Mouse (Mus musculus) MEL (cell line): ENCODE data around the gene Itfg1.

Experiments used
- CTCF ChIP-seq, 3 experiments: IDR thresholded peaks in 2 of 3; conservative IDR thresholded peaks in 1 of 3; 2 replicates each; pipeline ENCODE4 v1.5.1; 2011 to 2012; ENCODE audit warnings: low read length in 3 of 3, low read depth in 2 of 3, mild to moderate bottlenecking in 2 of 3, improper control_type of control experiment in 1 of 3, inconsistent platforms in 1 of 3, mixed read lengths in 1 of 3, moderate library complexity in 1 of 3; ENCODE audit not compliant: control insufficient read depth in 1 of 3, insufficient read depth in 1 of 3, poor library complexity in 1 of 3, severe bottlenecking in 1 of 3
- ELF1 ChIP-seq: IDR thresholded peaks from 2 replicates; pipeline ENCODE4 v1.6.1; 2014; ENCODE audit warnings: low read depth, mild to moderate bottlenecking, inconsistent platforms, low read length, improper control_type of control experiment, moderate library complexity
- GABPA ChIP-seq: IDR thresholded peaks from 2 replicates; pipeline ENCODE4 v1.6.1; 2012; ENCODE audit warnings: low read depth, mild to moderate bottlenecking, inconsistent platforms, low read length, improper control_type of control experiment, moderate library complexity
- JUND ChIP-seq: IDR thresholded peaks from 2 replicates; pipeline ENCODE4 v1.6.1; 2011; ENCODE audit warnings: low read depth, mild to moderate bottlenecking, improper control_type of control experiment, low read length
- POLR2AphosphoS2 ChIP-seq: IDR thresholded peaks from 2 replicates; pipeline ENCODE4 v1.6.1; 2011; ENCODE audit warnings: low read length, improper control_type of control experiment
- POLR2AphosphoS5 ChIP-seq: IDR thresholded peaks from 2 replicates; pipeline ENCODE4 v1.6.1; 2012; ENCODE audit warnings: low read depth, borderline replicate concordance, mild to moderate bottlenecking, inconsistent platforms, low read length, moderate library complexity, mixed read lengths
- SIN3A ChIP-seq: IDR thresholded peaks from 2 replicates; pipeline ENCODE4 v1.6.1; 2012; ENCODE audit warnings: low read length, improper control_type of control experiment, inconsistent platforms
- TCF12 ChIP-seq: IDR thresholded peaks from 2 replicates; pipeline ENCODE4 v1.6.1; 2014; ENCODE audit warnings: low read depth, mild to moderate bottlenecking, inconsistent platforms, low read length, improper control_type of control experiment, moderate library complexity

GRCm38 (mm10) chr8:85877976-85878375 is 37.3 kb upstream of the Itfg1 start:
- TF ChIP-seq SIN3A (no peak), JUND (no peak), POLR2AphosphoS5 (no peak), POLR2AphosphoS2 (no peak), CTCF (IDR thresholded peaks at IDR 0.05 in 2 of 3, conservative IDR thresholded peaks at IDR 0.05 in 1 of 3; ENCODE audit: control insufficient read depth in 1 of 3, insufficient read depth in 1 of 3, low read depth in 2 of 3, low read length in 3 of 3, poor library complexity in 1 of 3, severe bottlenecking in 1 of 3) (no peak), TCF12 (no peak), GABPA (no peak), ELF1 (no peak)
